Mouse (Mus musculus) forebrain, embryonic 14.5 days (tissue): ENCODE results near the gene Tubb2a. TPM values are rescaled to one million over a fixed set of nuclear protein-coding genes. Genes with fewer than 3 reads are reported as not detected.

ENCODE experiments used
- ATAC-seq: fragments of 200-750 bp; cut with Nextera tagmentation; 2 replicates; pipeline ENCODE4 v1.8.0; 2017; ENCODE audit warnings: mild to moderate bottlenecking, moderate library complexity
- DNase-seq: peaks from one replicate; pipeline ENCODE4 v3.0.0-alpha.2; 2015; ENCODE audit warnings: low spot score
- H3K27ac ChIP-seq: fragments of 300-500 bp; sonication (generic); 2 replicates; pipeline ENCODE4 v1.5.1; 2014; ENCODE audit warnings: low read depth, mild to moderate bottlenecking, control low read depth, low read length, moderate library complexity
- H3K27me3 ChIP-seq: fragments of 300-500 bp; sonication (generic); replicated peaks from 2 replicates; pipeline ENCODE4 v1.6.1; 2014; ENCODE audit warnings: low read length, control low read depth, mixed read lengths; ENCODE audit not compliant: control insufficient read depth, insufficient read depth
- H3K36me3 ChIP-seq: fragments of 300-500 bp; sonication (generic); 2 replicates; pipeline ENCODE4 v1.6.1; 2014; ENCODE audit warnings: low read length, control low read depth; ENCODE audit not compliant: control insufficient read depth, insufficient read depth
- H3K4me1 ChIP-seq: fragments of 300-500 bp; sonication (generic); 2 replicates; pipeline ENCODE4 v1.6.1; 2014; ENCODE audit warnings: antibody characterized with exemption, low read length, control low read depth; ENCODE audit not compliant: control insufficient read depth, insufficient read depth
- H3K4me2 ChIP-seq: fragments of 300-500 bp; sonication (generic); 2 replicates; pipeline ENCODE4 v1.6.1; 2014; ENCODE audit warnings: mild to moderate bottlenecking, control low read depth, low read length
- H3K4me3 ChIP-seq: fragments of 300-500 bp; sonication (generic); 2 replicates; pipeline ENCODE4 v1.5.1; 2014; ENCODE audit warnings: low read depth, low read length, control low read depth
- H3K9ac ChIP-seq: fragments of 300-500 bp; sonication (generic); 2 replicates; pipeline ENCODE4 v1.6.1; 2014; ENCODE audit warnings: mild to moderate bottlenecking, low read length, control low read depth, moderate library complexity
- H3K9me3 ChIP-seq: fragments of 300-500 bp; sonication (generic); replicated peaks from 2 replicates; pipeline ENCODE4 v1.6.1; 2016; ENCODE audit warnings: low read length, control low read depth, mixed read lengths; ENCODE audit not compliant: control insufficient read depth
- WGBS: fragments of 180-500 bp; shearing (Covaris S2); extraction: QIAGEN DNeasy Blood & Tissue Kit; methylation state at CpG from one replicate; pipeline ENCODE4 v1.1.7; 2014; 5-methylcytosine and 5-hydroxymethylcytosine counted together
- polyA plus RNA-seq: library from polyadenylated mRNA; unstranded; fragments of >200 nt; fragmentation: Nextera tagmentation; extraction: Ambion mirVana; gene quantifications from 2 replicates; pipeline ENCODE4 v1.2.1, GENCODE M21; 2014

The Tubb2a gene
- polyA plus RNA-seq, 1 experiment from 2014 or later: 1,376 TPM

GRCm38 (mm10) chr13:34038056-34038432 lies 39.8 kb downstream of the Tubb2a start:
- DNase-seq (no peak), ATAC-seq (peak; percentile 4)
- 30% methylated on average over 5 of the region's 5 CpGs for WGBS

GRCm38 (mm10) chr13:34037172-34038055 lies 40.4 kb downstream of the Tubb2a start, which contains the start of gene Bphl:
Gene Bphl, plus strand, starts transcription at chr13:34037597.
- under 1% methylated on average over 37 of the region's 37 CpGs for WGBS
- Histone ChIP-seq H3K27me3 (no peaks in the 10 kb centered on the region), H3K9me3 (no peaks in the 10 kb centered on the region)

More at GRCm38 (mm10) chr13:34038056-34038432, 39.8 kb downstream of the Tubb2a start:
- peak overlapping the region; percentile 27; the same call in 1 of the 2 replicates for H3K27ac ChIP-seq
- H3K4me2 ChIP-seq: peak overlapping the region; percentile 83
- H3K9ac ChIP-seq: peak overlapping the region; percentile 93
- H3K4me3 ChIP-seq: peak overlapping the region; percentile 74
- H3K9me3 ChIP-seq: no peaks in the 10 kb centered on the region
- 0 out of 2 replicates have a peak, but pooled peaks cover 7% of the 10 kb centered on the region for H3K36me3 ChIP-seq
- no peaks in the 10 kb centered on the region for H3K27me3 ChIP-seq
- H3K4me1 ChIP-seq: peaks cover 13% of the 10 kb centered on the region

DNA sequence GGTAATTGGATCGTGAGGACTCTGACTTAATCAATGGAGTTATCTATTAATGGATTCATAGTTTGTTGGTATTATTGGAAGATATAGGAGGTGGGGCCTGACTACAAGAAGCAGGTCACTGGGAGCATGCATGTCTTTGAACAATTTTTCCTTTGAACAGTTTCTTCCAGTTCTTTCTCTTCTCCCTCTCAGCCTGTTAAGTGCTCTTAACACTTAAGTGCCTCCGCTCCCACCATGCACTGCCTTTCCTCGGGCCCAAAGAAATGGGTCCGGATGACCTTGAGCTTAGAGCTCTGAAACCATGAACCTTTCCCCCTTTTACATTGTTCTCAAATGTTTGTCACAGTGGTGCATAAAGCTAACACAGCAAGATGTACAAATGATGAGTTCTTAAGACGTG lies 41.1 kb downstream of the Tubb2a start:
- Histone ChIP-seq H3K4me1 (peaks cover 13% of the 10 kb centered on the region), H3K4me3 (no peak overlapping the region), H3K9me3 (no peaks in the 10 kb centered on the region), H3K27ac (no peak overlapping the region), H3K9ac (peak overlapping the region; percentile 93; the same call in 1 of the 2 replicates), H3K27me3 (no peaks in the 10 kb centered on the region), H3K36me3 (peaks cover 10% of the 10 kb centered on the region; the same call in 1 of the 2 replicates), H3K4me2 (no peak overlapping the region)
- DNase-seq (no peak), ATAC-seq (no peak)
- 84% methylated on average over 5 of the region's 5 CpGs for WGBS

More at GRCm38 (mm10) chr13:34037172-34038055, 40.4 kb downstream of the Tubb2a start, which contains the start of gene Bphl:
- H3K4me2 ChIP-seq: peak within 1 kb of the TSS; percentile 83
- peak within 1 kb of the TSS; percentile 93 for H3K9ac ChIP-seq
- H3K4me3 ChIP-seq: peak within 1 kb of the TSS; percentile 74
- H3K27ac ChIP-seq: peak within 1 kb of the TSS; percentile 75
- H3K4me1 ChIP-seq: peaks cover 13% of the 10 kb centered on the region
- DNase-seq (peak; percentile 98), ATAC-seq (peak; percentile 98)
- H3K36me3 ChIP-seq: peaks cover 10% of the 10 kb centered on the region; the same call in 1 of the 2 replicates

DNA sequence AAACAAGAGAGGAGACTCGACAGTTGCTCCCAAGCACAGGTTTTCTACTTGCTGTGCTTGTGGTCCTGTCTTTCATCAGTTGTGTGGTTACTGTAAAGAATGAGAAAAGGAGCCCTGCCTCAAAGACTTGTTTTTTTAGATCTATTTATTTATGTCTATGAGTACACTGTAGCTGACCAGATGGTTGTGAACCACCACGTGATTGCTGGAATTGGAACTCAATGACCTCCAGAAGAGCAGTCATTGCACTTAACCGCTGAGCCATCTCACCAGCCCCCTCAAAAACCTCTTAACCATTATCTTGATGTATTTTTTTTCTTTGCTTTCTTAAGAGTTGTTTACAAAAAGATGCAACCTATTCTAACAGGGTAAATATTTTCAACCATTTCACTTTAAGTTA lies 42.4 kb downstream of the Tubb2a start:
- Histone ChIP-seq H3K27me3 (no peaks in the 10 kb centered on the region), H3K4me3 (no peak overlapping the region), H3K27ac (no peak overlapping the region), H3K4me2 (no peak overlapping the region), H3K4me1 (peaks cover 13% of the 10 kb centered on the region), H3K9me3 (no peaks in the 10 kb centered on the region), H3K36me3 (peaks cover 14% of the 10 kb centered on the region), H3K9ac (no peak overlapping the region)
- WGBS: 83% methylated on average over 3 of the region's 3 CpGs
- no peak for ATAC-seq
- no peak for DNase-seq

DNA sequence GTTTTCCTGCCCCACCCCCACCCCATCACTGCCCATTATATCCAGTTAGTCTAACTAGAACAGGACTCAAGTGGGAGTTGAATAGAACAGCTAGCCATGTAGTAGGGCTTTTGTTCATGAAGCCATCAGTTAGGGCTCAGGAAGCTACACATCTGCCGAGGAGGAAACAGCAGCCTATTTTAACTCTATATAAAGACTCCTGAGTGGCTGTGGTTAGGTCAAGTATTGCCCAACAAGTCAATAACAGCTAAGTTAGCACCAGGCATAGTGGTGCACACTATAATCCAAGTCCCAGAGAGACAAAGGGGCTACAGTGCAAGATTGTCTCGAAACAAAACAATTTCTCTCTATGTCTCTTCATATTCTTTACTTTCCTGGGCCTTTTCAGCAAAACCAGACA lies 45.8 kb downstream of the Tubb2a start:
- no peaks in the 10 kb centered on the region for H3K27me3 ChIP-seq
- H3K9ac ChIP-seq: no peak overlapping the region
- H3K4me3 ChIP-seq: no peak overlapping the region
- no peaks in the 10 kb centered on the region for H3K9me3 ChIP-seq
- WGBS: 61% methylated on average over 2 of the region's 2 CpGs
- ATAC-seq (no peak), DNase-seq (no peak)
- H3K36me3 ChIP-seq: peaks cover 28% of the 10 kb centered on the region
- peaks cover 2% of the 10 kb centered on the region; the same call in 1 of the 2 replicates for H3K4me1 ChIP-seq
- H3K4me2 ChIP-seq: no peak overlapping the region
- no peak overlapping the region for H3K27ac ChIP-seq

Other genes with a start within 250 kb of the Tubb2a start
- gene Serpinb6e, start 234.6 kb downstream of the Tubb2a start, polyA plus RNA-seq: not detected in 2 replicates
- 0.16 and 0.34 TPM in 2 replicates for gene Serpinb6c, start 172.3 kb downstream of the Tubb2a start, polyA plus RNA-seq
- 5.2 and 7.4 TPM in 2 replicates for gene Nqo2, start 113.3 kb downstream of the Tubb2a start, polyA plus RNA-seq
- gene Ripk1, start 75.6 kb downstream of the Tubb2a start, polyA plus RNA-seq: 5.7 and 5.8 TPM in 2 replicates
- gene Serpinb6a, start 75.2 kb downstream of the Tubb2a start, polyA plus RNA-seq: 42.2 and 43.1 TPM in 2 replicates
- gene Bphl, start 40.4 kb downstream of the Tubb2a start, polyA plus RNA-seq: 35.1 and 36.2 TPM in 2 replicates
- 670 and 797 TPM in 2 replicates for gene Tubb2b, start 52.5 kb upstream of the Tubb2a start, polyA plus RNA-seq
- 92.0 and 113 TPM in 2 replicates for gene Psmg4, start 85.0 kb upstream of the Tubb2a start, polyA plus RNA-seq